Mouse (Mus musculus) kidney, adult 18-20 months (tissue): ENCODE measurements around the gene Syngr4.
"Not testable (repeated sequence)": the region's sequence is repeated elsewhere in the genome, so short reads cannot be mapped to it uniquely, and the experiment has no call there.

Experiments
- DNase-seq: peaks from one replicate; pipeline ENCODE4 v3.0.0; 2021

The Syngr4 gene

DNA sequence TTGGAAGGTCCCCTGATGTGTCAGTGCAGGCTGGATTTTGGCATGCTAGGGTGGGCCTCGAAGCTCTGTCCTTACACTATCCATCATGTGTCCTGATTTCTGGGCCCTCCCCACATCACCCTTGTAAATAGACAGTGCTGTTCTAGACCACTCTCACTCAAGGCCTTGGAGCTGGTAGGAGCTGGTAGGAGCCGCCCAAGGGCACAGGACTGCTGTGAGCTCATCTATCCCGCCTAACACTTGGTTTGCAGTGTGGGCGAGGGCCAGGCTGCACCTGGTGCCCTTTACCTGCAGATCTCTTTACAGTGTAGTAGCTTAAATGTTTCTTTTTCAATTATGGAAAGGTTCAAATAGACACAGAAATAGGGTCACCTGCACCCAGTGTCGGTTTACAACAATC, 18.5 kb upstream of the Syngr4 start:
- DNase-seq = no peak

- no peak for DNase-seq
These were observed 17.6 kb upstream of the Syngr4 start for GRCm38 (mm10) chr7:45914067-45914466.

GRCm38 (mm10) chr7:45909145-45909544, 12.6 kb upstream of the Syngr4 start:
- no peak for DNase-seq

DNA sequence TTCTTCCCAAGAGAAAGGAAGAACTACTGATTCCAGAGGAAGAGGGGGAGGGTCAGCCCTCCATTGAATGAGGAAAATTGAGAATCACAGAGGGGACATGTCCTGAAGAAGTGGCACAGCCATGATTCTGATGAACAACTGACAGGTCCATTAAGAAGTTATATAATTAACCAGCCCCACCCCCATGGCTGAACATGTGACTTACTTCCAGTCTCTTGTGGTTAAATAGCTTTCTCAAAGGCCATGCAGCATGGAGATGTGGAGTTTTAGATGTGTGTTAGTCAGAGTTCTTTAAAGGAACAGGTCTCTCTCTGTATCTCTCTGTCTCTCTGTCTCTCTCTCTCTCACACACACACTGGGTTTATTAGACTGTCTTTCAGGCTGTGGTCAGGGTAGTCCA, 11.9 kb upstream of the Syngr4 start:
- DNase-seq = no peak

DNA sequence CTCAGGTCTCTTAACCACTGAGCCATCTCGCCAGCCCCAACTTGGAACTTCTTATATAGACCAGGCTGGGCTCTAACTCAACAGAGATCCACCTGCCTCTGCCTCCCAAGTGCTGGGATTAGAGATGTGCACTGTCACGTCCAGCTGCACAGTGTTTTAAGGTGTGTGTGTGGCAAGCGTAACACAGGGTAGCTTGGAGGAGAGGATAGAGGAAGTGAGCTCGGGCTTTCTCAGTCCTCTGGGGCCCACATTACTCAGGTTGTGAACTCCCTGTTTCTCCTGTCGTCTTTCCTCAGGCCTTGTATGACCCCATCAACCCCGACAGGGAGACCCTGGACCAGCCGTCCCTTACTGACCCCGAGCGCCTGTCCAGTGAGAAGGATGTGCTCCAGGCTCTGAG, 10.1 kb upstream of the Syngr4 start:
- no peak for DNase-seq

- DNase-seq = no peak
These were observed 6.0 kb upstream of the Syngr4 start for GRCm38 (mm10) chr7:45902481-45903002.

GRCm38 (mm10) chr7:45901562-45901961, 5.0 kb upstream of the Syngr4 start:
- no peak for DNase-seq

DNA sequence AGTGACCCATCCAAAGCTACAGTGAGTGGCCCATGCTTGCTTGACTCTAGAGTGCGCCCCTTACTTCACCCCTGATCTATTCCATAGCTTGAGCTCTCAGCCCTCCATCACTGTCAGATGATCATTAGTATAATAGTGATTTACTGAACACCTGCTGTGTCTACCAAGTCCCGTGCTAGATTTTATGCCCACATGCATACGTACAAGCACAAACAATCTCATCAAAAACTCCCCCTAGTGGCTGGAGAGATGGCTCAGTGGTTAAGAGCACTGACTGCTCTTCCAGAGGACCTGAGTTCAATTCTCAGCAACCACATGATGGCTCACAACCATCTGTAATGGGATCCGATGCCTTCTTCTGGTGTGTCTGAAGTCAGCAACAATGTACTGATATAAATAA, 1.6 kb upstream of the Syngr4 start:
- DNase-seq = not testable (repeated sequence)

DNA sequence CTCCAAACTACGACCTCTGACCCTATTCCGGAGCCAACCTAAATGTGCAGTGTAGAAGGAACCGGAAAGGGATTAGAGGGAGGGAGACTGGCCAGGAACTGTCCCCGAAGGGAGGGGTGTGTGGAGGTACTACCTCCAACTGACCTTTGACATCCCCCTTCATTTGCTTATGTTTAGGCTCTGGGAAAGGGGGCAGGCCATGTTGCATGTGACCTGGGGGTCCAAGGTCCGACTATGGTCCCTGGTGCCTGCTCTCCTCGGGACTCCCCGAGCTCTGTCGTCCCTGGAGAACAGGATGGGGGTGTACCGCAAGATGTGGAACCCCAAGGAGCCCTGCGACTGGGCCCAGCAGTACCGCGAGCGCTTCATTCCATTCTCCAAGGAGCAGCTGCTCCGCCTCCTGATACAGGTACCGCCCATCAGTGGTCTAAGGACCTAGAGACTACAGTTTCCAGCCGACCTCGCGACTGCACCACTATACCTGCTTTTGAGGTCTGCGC, 794 bp upstream of the Syngr4 start:
- DNase-seq = peak; percentile 84

- no peak for DNase-seq
These were observed 490 bp downstream of the Syngr4 start for GRCm38 (mm10) chr7:45895931-45896516.

- no peak for DNase-seq
These were observed 3.9 kb downstream of the Syngr4 start for GRCm38 (mm10) chr7:45892651-45893050.

GRCm38 (mm10) chr7:45887246-45887645, 9.3 kb downstream of the Syngr4 start:
- DNase-seq = no peak

DNA sequence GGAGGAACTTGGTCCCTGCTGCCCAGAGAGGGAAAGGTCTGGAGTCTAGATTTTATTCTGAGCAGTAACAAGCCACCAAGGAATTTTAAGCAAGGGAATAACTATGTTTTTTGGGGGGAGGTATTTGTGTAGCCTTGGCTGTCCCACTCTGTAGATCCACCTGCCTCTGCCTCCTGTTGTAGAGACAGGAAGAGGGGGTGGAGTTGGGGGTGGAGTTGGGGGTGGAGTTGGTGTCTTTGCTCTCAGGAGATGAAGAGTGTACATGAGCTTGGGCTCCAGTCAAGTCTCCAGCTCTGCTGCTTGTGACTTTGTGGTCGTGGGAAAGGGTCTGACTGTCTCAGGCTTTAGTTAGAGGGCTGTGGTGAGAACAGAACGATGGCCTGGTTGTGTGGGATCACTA, 15.5 kb downstream of the Syngr4 start:
- no peak for DNase-seq

DNA sequence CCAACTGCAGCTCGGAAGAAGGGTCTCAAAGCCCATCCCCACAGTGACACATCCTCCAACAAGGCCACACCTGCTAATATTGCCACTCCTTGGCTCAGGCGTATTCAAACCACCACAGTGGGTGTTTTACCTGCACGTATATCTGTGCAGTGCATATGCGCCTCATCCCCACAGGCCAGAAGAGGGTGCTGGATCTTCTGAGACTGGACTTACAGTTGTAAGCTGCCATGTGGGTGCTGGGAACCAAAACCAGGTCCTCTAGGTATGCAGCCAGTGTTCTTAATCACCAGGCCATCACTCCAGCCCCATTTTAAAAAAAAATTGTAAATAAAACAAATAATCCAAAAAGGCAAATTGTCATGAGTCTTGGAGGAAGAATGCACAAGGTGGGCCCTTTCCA, 16.0 kb downstream of the Syngr4 start:
- DNase-seq = no peak

DNA sequence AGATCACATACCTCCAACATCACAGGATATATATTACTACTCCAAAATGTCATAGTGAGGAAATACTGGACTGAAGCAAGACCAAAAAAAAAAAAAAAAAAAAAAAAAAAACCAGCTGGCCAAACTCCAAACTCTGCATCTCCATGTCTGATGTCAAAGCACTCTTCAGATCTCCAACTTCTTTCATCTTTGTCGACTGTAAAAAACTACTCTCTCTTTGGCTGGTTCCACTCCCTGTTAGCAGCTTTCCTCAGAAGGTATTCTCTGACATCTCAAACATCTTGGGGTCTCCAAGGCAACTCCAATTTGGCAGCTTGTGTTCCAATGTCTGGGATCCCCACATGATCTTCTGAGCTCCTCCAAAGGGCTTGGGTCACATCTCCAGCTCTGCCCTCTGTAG, 18.2 kb downstream of the Syngr4 start, which contains the start of gene Grin2d:
Gene Grin2d (minus strand): TSS at position 101 of the 400 bp plus-strand sequence.
- not testable (repeated sequence) for DNase-seq

- no peak for DNase-seq
These were observed 19.6 kb downstream of the Syngr4 start for GRCm38 (mm10) chr7:45876895-45877294.

GRCm38 (mm10) chr7:45873061-45873947, 23.2 kb downstream of the Syngr4 start:
- peak; percentile 81 for DNase-seq

DNA sequence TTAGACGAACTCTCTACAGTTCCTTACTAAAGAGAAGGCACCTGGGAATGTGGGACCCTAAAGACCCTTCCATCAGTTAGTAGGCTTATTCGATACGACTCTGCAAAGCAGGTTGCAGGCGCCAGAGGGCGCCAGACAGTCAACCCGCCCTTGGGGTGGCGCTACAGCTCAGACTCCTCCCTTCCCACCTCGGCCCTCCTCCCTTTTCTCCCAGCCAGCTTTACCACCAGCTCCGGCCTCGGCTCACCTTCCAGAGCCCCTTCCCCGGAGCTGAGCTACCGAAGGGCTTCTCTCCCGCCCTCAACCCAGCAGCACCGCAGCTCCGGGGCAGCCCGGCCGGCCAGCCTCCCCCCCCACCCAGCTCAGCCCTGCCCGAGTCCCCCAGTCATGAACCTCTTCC, 23.9 kb downstream of the Syngr4 start, which contains the start of gene Kdelr1:
Gene Kdelr1 (plus strand): TSS at position 149 of the 400 bp plus-strand sequence.
- DNase-seq = peak; percentile 92

- DNase-seq = no peak
These were observed 26.0 kb downstream of the Syngr4 start for GRCm38 (mm10) chr7:45870282-45871058.

DNA sequence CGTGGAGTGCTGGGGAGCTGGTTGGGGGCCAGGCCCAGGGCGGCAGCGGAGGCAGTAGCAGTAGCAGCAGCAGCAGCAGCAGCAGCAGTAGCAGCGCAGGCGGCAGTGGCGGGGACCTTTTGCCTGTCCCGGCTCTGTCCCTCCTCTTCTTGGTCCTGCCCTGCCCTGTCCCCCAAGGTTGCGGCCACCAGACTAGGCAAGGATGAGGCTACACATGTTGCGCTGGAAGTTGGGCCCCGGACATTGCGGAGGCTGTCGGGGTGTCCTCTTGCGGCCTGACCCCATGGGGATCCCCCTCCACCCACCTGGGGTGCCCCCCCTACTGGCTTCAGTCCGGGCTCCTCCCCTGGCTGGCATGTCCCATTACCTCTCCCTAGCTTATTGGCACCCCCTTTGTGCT, 26.7 kb downstream of the Syngr4 start:
- DNase-seq = no peak

DNA sequence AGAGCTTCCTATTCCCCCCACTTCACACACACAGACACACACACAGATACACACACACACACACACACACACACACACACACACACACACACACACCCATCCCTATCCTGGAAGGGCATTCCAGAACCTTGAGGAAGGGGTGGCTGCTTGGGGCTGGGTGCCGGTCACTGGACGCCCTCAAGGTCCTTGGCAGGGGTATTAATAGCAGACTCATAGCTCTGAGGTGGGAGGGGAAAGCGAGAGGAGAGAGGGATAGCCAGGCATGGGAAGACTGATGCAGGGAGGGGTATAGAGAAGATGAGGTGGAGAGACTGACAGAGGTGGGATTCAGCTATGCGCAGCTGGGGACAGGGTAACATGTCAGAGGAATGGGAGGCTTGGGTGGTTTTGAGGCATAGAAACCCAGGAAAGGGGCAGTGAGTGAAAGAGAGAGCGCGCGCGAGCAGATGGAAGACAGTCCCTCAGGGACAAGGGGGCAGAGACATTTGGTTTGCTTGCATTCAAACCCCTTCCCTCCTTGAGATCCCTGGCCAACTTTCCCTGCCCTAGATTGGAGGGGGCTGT, 27.3 kb downstream of the Syngr4 start:
- no peak for DNase-seq

GRCm38 (mm10) chr7:45867871-45868270, 28.6 kb downstream of the Syngr4 start:
- DNase-seq = no peak
